Mouse (Mus musculus) embryonic facial prominence, embryonic 14.5 days (tissue): ENCODE measurements at regions not wholly inside any gene's neighbourhood (a gene's known extent, or its start where the extent isn't known, plus 50 kb on each side); places are given as distances from the start of the nearest gene placed in this dataset.

Experiments
- ATAC-seq: fragments of 200-750 bp; cut with Nextera tagmentation; 2 replicates; pipeline ENCODE4 v1.8.0; 2017; ENCODE audit warnings: low read depth, moderate number of reproducible peaks, moderate TSS enrichment
- DNase-seq: peaks from one replicate; pipeline ENCODE4 v3.0.0-alpha.2; 2015; ENCODE audit warnings: low spot score
- H3K27ac ChIP-seq: fragments of 300-500 bp; sonication (generic); replicated peaks from 2 replicates; pipeline ENCODE4 v1.5.1; 2014; ENCODE audit warnings: low read depth, mild to moderate bottlenecking, low read length, moderate library complexity
- H3K27me3 ChIP-seq: fragments of 300-500 bp; sonication (generic); replicated peaks from 2 replicates; pipeline ENCODE4 v1.6.1; 2014; ENCODE audit warnings: low read length; ENCODE audit not compliant: control insufficient read depth, insufficient read depth
- H3K36me3 ChIP-seq: fragments of 300-500 bp; sonication (generic); 2 replicates; pipeline ENCODE4 v1.6.1; 2014; ENCODE audit warnings: low read length, mixed read lengths; ENCODE audit not compliant: control insufficient read depth, insufficient read depth
- H3K4me1 ChIP-seq: fragments of 300-500 bp; sonication (generic); 2 replicates; pipeline ENCODE4 v1.6.1; 2014; ENCODE audit warnings: antibody characterized with exemption, low read length; ENCODE audit not compliant: control insufficient read depth, insufficient read depth
- H3K4me2 ChIP-seq: fragments of 300-500 bp; sonication (generic); 2 replicates; pipeline ENCODE4 v1.6.1; 2014; ENCODE audit warnings: low read depth, mild to moderate bottlenecking, low read length, moderate library complexity, mixed read lengths
- H3K4me3 ChIP-seq: fragments of 300-500 bp; sonication (generic); 2 replicates; pipeline ENCODE4 v1.5.1; 2014; ENCODE audit warnings: low read depth, mild to moderate bottlenecking, low read length
- H3K9ac ChIP-seq: fragments of 300-500 bp; sonication (generic); 2 replicates; pipeline ENCODE4 v1.6.1; 2014; ENCODE audit warnings: low read depth, mild to moderate bottlenecking, low read length, moderate library complexity, mixed read lengths
- H3K9me3 ChIP-seq: fragments of 300-500 bp; sonication (generic); 2 replicates; pipeline ENCODE4 v1.6.1; 2016; ENCODE audit warnings: low read length; ENCODE audit not compliant: control insufficient read depth
- WGBS: fragments of 180-500 bp; shearing (Covaris S2); extraction: QIAGEN DNeasy Blood & Tissue Kit; methylation state at CpG from one replicate; pipeline ENCODE4 v1.1.7; 2014; 5-methylcytosine and 5-hydroxymethylcytosine counted together

DNA sequence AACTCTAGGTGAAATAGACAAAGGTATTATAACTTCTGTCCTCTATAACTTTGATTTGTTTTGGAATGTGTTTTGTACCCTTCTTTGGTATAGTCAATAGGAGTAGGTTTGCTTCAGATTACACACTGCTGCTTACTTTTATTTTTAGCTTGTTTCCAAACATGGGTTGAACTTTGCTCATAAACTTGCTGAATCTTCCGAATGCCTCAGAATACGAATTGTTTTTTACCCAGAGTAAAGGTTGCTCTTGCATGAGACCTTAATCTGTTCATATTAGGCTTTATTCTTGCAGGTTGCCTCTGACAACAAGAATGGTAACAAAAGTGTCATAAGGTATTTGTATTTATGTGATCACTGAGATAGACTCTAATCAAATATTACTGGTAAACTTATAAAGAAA, 541.3 kb upstream of the Megf9 start:
- Histone ChIP-seq H3K4me2 (no peak overlapping the region), H3K36me3 (no peaks in the 10 kb centered on the region), H3K4me3 (no peak overlapping the region), H3K9ac (no peak overlapping the region), H3K27me3 (no peaks in the 10 kb centered on the region), H3K27ac (no peak overlapping the region), H3K4me1 (no peaks in the 10 kb centered on the region), H3K9me3 (0 out of 2 replicates have a peak, but pooled peaks cover 9% of the 10 kb centered on the region)
- 86% methylated on average over 2 of the region's 2 CpGs for WGBS
- ATAC-seq (no peak), DNase-seq (no peak)

DNA sequence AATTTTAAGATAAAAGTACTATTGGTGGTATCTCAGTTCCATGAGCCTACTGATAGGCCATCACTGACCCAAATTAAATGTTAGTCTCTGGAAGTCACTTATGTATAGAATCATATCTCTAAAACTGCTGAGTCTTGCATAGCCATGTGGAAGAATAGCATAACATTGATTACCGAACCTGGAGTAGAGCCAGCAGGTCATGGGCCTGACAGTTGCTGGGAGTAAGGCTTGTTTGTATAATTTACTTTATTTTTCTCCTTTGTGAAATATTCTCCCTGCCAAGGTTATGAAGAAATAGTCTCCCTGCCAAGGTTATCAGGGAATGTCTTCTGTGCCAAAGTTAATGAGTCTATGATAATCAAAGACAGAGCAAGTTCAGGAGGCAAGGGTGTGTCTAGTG, 499.7 kb upstream of the Megf9 start:
- ATAC-seq, result no peak
- Histone ChIP-seq H3K9me3 (no peaks in the 10 kb centered on the region), H3K9ac (no peak overlapping the region), H3K4me3 (no peak overlapping the region), H3K27me3 (no peaks in the 10 kb centered on the region), H3K27ac (no peak overlapping the region), H3K4me2 (no peak overlapping the region), H3K4me1 (no peaks in the 10 kb centered on the region), H3K36me3 (no peaks in the 10 kb centered on the region)
- WGBS, result 79% methylated on average over 1 of the region's 1 CpGs
- peak; percentile 12 for DNase-seq
